Mouse (Mus musculus) erythroblast, adult 5-6 weeks (primary cell): ENCODE results near the gene Sdk2. TPM values are rescaled to one million over a fixed set of nuclear protein-coding genes. Genes with fewer than 3 reads are reported as not detected.

ENCODE experiments used
- ATAC-seq: replicated peaks from 2 replicates; pipeline ENCODE4 v1.8.0; 2016; ENCODE audit warnings: moderate number of reproducible peaks, mild to moderate bottlenecking, moderate TSS enrichment, inconsistent platforms; ENCODE audit not compliant: poor library complexity, low FRiP score, severe bottlenecking
- total RNA-seq, 2 experiments: library from RNA; stranded (forward) in 1 of 2; stranded (reverse) in 1 of 2; fragments of 150-400 nt in 1 of 2; fragments of 200-764, 138-1000 nt in 1 of 2; gene quantifications; 2 replicates each; pipeline versions ENCODE4 v1.2.3 to v1.2.4; 2015 to 2017; ENCODE audit warnings: low replicate concordance in 2 of 2

The Sdk2 gene
- total RNA-seq, 2 experiments from 2014 or later: not detected

DNA sequence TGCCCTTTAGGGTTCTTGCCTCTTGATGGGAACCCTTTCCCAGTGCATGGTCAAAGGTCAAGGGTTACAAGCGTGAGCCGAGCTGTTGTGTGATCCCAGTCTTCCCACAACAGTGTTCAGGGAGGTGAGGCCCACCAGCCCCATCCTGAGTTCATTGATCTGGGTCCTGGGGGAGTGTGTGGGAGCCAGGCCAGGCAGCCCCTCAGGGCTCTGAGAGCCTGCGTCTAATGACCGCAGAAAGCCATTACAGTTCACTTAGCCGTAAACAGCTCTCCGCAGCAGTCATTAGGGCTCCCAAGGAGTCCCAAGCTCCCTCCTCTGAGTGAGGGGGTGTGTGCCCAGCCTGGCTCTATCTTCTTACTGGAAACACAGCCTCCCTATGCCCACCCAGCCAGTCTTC, 66.8 kb downstream of the Sdk2 start:
- ATAC-seq: no peak

DNA sequence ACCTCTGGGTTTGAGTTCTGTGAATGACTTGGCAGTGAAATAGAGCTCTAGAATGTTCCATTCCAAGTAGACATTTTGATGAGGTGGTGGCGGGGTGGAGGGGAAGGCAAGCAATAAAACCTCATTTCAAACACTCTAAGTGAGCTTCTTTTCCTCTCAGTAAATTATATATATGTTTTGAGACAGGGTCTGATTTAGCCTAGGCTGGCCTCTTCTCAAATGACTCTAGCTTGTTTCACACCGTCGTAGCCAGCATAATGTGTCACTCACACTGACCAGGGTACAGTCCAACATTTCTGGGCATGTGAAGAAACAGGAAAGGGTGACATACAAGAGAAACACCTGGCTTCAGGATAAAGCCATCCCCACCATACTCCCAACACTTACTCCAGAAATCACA, 68.1 kb downstream of the Sdk2 start:
- ATAC-seq: no peak

DNA sequence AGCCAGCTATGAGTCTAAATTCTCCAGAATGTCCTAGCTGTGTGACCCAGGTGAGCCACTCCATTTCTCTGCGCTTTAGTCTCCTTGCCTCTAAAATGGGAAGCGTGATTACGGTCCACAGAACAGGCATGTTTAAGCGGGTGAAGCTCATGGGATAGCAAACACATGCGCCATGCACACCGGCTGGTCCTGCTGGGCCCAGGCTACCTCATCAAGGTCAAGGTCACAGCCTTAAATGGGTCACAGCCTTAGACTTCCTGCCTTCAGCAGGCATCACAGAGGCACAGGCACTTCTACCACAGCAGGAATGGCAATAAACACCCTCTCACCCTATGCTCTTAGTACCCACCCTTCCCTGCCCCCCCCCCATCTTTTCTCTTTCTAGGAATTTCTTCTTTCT, 72.9 kb downstream of the Sdk2 start:
- no peak for ATAC-seq

DNA sequence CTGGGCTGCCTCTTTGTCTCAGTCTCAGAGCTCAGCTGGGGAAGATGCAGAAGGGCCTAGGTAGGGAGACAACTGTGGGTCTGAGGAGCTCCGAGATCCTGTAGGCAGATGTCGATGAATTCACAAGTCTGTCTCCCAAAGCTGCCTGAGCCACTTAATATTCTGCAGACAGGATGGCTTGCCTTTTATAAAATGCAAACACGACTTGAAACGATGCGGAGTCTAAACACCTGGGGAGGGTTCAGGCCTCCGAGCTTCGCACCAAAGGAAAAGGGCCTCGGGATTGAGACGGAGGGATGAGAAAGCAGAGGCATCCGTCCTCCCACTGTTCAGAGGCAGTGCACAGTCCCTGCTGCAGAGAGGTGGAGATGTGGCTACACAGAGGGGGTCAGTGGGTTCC, 74.0 kb downstream of the Sdk2 start:
- no peak for ATAC-seq

DNA sequence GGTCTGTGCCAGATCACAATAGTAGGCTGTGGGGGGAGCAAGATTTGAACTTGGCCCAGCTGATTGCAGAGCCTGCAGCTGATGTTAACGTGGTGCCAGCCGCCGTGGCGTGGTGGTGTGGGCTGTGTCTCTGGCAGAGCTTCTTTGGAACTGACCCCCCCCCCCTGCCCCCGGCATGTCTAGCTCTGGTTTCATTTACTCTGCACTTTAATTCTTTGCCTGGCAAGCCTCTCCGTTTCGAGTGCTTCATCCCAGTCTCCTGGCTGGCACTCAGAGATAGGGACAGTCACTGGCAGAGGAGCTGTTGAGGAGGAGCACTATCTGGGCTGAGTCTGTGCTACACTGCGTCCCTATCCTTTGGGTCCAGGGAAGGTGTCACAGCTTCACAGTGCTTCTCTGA, 75.0 kb downstream of the Sdk2 start:
- ATAC-seq: no peak

DNA sequence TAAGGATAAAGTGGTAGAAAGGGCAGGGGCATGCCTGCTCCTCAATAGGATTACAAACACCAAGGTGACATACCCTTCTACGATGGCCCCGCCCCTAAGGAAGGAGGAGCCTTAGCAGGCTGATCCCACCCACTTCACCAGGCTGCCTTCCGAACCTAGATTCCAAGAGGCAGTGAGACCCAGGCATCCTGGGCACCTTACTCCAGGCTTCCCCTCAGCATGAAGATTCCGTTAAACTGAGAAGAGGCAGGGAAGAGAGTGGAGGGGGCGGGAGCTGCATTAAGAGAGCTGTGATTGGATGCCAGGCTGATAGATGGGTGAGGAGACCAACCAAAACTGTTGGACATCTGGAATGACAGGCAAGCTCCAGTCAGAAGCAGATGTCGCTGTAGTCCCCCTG, 76.4 kb downstream of the Sdk2 start:
- ATAC-seq: no peak

DNA sequence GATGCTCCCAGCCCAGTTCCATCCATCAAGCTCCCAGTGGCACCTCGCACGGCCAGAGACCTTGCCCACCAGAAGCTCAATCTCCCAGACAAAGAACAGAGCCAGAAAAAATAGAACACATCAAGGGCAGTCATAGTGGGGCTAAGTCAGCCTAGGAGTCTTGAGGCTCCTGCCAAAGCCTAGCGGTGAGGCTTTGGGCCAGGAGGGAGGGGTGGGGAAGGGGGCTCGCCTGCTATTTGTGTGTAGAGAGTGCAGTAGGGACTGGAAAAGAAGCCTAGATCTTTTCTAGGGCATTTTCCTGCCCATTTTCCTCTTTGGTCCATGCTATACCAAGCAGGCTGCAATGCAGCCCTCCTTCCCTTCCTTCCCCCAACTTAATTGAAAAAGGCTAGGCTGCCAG, 76.8 kb downstream of the Sdk2 start:
- ATAC-seq: no peak

DNA sequence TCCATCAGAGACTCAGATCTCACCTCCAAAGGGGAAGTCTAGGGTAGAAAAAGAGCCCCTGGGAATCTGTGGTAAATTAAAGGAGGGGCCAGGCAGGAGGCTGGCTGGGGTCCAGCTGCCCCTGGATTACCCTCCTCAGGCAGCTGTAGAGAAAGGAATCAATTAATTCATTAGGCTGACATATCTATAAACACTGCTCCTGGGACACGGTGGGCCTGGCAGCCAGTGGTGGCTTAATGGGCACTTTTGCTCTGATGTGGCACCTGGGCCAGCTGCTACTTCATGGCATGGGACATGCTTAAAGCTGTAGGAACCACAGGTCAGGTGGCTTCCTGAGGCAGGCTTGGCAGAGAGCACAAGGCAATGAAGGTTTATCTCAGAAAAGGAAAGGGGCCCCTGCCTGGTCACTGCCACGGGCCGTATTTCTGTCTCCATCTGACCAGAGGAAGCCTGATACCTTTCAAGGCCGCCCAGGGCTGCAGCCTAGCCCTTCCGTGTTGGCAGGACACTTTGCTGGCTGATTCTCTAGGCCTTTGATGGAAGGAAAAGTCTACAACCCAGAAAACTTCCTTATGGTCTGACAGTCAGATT, 80.9 kb downstream of the Sdk2 start:
- no peak for ATAC-seq

DNA sequence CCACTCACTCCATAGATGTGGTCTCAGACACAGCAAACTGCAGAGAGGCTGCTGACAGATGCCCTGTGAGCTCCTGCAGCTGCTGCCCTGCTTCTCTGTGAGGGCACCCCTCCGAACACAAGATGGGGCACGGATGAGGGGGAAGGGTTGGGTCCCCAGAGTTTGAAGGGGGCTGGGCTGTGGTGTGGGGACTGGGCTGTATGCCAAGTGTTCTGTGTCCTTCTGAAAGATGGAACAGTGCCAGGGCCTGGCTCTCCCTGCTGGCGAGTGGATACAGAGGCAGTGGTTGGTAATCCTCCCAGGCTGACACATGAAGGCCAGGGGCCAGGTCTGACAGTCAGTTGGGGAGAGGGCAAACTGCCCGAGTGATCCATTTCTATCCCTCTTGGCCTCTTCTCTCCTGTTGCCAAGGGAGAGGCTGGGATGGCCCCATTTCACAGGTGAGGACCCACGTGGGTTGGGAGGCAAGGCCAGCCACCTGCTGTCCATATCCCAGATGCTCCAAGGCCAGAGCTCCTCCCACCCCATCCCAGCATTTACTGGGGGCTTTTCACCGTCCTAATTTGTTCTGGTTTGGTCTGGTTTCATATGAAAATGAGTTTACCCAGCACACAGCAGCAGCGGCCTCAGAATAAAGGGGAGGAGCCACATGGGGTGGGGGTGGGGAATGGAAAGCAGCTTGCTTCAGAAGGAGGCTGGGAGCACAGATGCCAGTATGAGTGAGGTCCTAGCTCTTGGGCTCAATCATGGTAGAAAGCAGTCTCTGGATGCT, 84.9 kb downstream of the Sdk2 start:
- ATAC-seq: no peak

DNA sequence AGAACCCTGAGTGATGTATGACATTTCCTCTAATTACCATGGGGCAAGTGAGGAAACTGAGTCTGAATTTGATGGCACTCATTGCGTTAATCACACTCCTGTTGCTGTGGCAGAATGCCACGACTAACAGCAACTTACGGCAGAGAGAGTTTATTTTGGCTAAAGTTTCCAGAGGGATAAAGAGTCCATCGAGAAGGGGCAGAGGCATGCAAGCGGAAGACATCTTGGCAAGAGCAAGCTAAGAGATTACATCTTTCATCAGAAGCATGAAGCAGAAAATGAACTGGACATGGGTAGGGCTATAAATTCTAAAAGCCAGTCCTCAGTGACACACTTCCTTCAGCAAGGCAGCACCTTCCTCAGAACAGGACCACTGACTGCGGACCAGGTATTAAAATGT, 85.8 kb downstream of the Sdk2 start:
- ATAC-seq: no peak

DNA sequence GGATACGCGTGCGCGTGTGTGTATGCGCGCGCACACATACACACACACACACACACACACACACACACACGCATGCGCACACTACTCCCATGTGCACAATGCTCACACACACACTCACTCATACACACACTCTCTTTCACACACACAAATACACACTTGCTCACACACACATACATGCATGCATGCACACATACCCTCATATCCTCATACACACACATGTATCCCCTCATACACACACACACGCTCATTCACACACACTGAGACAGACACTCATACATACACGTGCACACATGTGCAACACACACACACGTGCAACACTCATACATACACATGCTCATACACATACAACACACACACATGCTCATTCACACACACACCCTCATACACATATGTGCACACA, 88.5 kb downstream of the Sdk2 start:
- no peak for ATAC-seq

DNA sequence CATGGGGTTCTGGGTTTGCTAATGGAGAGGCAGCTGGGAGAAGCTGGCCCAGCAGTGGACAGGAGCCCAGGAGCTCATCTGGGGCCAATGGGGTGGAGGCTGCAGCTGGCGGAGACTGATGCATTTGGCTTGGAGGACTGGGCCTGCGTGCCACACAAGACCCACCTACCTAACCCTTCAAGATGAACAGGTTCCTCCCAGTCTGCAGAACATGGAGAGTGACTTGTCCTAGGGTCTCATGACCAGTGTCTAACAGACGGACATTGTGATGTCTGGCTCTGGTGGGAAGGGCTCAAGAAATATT, 91.2 kb downstream of the Sdk2 start:
- ATAC-seq: no peak

DNA sequence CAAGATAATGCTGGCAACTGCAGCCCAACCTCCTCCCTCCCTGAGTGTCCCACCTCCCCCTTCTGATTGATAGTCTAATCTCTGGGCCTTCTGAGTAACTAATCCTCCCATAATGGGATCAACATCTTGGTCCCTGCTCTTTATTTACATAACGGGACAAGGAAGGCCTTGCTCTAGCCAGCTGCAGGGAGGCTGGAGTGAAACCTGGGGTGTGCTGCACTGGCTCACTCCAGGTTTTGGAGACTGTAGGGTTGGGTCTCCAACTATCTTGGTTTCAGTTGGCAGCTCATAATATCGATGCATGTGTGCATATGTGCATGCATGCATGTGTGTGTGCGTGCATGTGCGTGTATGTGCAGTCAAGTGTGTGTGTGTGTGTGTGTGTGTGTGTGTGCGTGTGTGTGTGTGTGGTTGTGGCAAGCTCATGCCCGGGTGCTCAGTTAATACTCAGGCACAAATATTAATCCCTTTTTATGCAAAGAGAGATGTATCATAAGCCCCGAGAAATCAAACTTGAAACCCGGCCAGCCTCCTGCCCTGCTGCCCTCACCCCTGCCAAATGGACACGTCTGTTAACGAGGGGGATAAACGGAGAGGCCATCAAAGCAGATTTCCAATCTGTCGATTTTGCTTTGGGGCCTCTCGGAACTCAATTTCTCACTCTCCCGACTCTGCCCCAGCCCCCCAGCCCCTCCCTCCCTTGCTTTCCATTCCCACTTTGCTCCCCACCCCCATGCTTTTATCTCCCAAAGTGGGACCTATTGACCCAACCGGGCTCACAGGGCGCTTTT, 91.8 kb downstream of the Sdk2 start:
- no peak for ATAC-seq

DNA sequence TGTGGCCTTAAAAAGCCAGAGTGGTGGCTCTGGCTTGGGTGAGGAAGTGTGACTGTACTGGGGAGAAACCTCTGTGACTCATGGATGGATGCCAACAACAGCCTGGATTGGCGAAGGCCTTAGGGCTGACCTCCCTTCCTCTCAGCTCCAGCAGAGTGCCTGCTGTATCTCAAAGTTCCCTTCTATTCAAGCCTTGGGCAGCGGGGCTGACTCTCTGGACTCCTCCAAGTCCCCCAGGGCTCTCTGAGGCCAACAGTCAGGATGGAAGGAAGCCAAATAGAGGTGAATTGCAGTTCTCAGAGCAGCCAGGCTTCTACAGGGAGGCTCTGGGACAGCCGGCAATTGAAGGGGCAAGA, 94.4 kb downstream of the Sdk2 start:
- ATAC-seq: no peak

DNA sequence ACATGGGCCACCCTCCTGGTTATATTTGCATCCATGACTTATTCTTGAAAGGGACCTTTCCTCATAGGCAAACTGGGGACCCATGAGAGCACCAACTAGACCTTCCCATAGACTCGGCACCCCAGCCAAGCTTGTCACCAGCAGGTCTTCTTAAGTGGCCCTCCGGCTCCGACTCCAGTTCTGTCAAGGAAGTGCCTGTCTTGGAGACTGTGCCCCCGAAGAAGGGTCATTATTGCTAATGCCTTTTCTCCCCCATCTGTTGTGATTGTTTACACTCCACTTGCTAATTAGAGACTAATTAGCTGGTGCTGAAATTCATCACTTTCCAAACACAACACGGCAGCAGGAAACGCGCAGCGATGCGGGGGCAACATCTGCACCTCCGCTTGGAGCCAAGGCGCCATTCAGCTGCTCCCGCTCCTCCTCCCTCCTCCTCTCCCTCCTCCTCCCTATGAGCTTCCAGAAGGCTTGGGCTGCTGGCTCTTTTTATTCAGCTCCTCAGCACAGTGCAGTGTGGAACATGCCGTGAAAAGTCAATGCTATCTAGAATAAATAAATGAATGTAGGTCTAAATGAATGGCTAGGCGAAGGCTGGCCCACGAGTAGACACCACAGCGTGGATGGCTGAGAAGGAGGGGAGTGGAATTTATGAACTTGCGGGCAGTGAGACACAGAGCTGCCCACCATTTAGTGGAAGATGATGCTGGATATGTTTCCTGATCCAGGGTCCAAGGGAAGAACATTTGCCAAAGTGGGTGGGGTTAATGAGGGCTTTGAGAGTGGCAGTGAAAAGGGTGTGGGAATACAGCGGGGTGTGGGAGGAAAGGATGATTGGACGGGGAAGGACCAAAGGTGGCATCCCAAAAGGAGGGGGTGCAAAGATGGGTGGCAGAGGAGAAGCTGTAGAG, 95.0 kb downstream of the Sdk2 start:
- no peak for ATAC-seq

DNA sequence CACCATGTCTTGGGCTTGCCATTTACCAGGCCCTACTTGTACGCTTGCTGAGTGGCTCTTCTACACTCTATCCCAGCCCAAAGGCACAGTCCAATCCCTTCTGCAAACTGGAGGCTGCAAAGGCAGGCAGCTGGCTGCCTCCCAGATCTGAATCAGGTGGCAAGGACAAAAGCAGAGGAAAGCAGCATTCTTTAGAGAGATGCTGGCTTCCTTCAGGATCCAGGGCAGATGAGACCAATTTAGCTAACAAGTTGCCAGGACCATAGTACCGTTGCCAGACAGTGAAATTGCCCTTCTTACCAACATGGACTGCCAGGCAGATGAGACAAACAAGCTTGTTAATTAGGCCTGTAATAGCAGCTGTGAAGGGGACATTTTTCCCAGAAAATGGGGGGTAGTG, 96.8 kb downstream of the Sdk2 start:
- ATAC-seq: no peak

DNA sequence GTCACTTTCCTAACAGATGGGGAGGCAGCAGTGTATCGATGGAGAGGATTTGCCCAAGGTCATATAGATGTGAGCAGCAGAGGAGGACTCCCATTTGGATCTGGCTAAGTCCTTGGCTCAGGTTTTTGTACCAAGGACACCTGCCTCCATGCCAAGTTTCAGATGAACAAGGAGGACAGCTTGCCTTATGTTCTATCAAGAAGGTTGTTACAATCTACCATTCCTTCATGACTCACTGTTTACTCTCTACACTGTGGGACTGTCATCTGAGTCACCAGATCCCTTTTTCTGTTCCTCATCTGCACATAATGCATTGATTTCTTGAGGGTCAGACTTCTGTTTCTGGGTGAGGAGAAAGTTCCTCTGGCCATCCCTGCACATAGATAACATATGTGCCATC, 101.6 kb downstream of the Sdk2 start:
- ATAC-seq: no peak

DNA sequence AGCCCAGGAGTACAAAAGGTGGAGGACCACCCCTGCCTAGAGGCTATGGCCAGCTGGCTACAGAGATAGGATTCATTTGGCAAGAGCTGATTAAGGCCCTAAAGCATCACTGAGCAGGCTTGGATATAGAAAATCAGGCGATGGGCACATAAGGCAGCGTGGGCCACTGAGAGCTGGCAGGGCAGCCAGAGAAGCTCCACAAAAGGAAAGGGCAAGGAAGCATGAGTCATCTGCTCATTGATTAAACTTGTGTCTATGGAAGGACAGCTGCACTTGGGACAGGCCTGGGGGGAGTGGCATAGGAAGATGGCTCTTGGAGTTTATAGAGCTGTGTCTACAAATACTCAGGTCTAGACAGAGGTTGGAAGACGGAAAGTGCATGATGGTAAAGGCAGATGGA, 104.1 kb downstream of the Sdk2 start:
- ATAC-seq: no peak

DNA sequence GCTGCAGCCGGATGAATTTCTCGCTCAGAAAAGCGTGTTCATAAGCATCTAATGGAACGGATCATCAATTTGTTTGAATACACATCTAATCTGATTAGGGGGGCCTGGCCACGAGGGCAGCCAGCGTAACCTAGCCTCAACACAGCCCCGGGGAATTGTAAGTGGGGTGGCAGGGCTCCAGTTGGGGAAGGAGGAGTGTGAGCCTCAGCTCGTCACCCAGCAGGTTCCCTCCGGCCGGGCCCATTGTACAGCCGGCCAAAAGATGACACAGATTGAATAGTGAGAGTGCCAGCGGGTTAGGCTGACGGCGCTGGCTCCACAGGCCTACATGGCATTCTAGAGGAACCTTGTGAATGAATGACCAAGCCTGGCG, 115.2 kb downstream of the Sdk2 start:
- ATAC-seq: no peak

DNA sequence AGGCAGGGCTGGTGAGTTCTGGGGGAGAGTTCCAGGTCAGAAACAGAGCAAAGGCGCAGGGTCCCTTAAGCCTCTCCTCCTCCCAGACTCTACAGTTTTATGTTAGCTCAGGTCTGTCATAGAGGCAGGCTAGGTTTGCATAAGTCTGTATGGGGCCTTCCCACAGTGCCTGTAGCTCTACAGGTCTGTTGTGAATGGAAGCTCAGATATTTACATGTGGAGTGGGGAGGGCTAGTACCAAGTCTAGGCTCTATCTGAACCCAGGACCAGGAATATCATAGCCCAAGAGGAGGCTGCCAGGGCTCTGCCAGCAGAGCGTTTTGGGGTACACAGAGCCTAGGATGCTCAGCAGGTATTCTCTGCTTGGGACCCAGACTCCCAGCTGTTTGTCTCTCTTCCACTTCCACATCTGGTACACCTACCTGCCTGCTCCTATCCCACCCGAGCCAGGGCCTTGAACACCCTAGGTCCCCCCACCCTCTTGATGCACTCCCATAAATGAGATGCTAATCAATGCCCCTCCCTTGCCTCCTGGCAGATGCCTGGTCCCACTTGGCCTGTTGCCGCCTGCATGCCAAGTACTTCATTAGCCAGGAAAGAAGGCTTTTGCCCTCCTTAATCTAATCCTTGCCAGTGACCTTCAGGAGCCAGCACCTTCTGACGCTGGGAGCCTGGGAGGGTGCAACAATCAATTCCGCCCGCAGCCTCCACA, 115.8 kb downstream of the Sdk2 start:
- ATAC-seq: no peak
